Mouse (Mus musculus) B cell, adult 2 months (primary cell): ENCODE measurements at regions not wholly inside any gene's neighbourhood (a gene's known extent, or its start where the extent isn't known, plus 50 kb on each side); places are given as distances from the start of the nearest gene placed in this dataset.

ENCODE experiments used
- DNase-seq, 2 experiments: peaks; one replicate each; pipeline ENCODE4 v3.0.0; 2022

- DNase-seq, result no peak
Measured at GRCm38 (mm10) chr12:118404171-118404570, 102.9 kb upstream of the Sp4 start.

DNA sequence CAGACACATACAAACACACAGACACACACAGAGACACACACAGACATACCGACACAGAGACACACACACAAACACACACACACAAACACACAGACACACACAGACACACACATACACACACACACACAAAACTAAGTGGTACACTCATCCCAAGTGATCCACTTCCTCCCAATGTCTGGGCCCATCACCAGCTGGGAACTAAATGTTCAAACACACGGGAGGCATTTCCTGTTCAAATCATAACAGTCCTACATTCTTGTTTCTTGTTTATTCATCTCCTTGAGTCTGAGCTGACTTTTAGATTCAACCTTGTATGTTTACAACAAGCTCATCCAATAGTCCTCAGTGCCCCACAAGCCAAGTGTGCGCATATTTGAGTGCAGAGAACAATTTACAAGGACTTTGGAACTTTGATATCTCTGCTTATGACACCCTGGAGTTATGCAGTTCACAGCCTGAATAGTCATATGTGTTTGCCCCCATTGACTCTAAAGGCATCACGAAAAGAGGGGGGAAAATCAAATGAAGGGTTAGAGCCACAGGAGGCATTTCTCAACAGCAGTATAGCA, 102.4 kb upstream of the Sp4 start:
- no peak for DNase-seq

GRCm38 (mm10) chr12:118401377-118401776, 100.1 kb upstream of the Sp4 start:
- no peak for DNase-seq

DNA sequence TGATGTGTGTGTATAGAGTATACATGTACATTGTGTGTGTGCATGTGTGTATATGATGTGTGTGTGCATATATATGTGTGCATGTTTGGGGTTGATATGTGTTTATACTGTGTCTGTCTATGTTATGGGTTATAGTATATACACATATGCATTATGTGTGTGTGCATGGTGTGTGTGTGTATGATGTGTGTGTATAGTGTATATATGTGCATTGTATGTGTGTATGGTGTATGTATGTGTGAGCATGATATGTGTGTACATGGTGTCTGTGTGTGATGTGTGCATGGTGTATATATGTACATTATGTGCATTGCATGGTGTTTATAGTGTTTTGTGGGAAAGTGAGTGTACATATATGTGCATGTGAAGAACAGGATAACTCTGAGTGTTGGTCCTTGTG, 90.4 kb upstream of the Sp4 start:
- DNase-seq, result no peak

- no peak for DNase-seq
Measured at GRCm38 (mm10) chr12:118381013-118381412, 79.8 kb upstream of the Sp4 start.

- DNase-seq, result no peak
Measured at GRCm38 (mm10) chr12:118377898-118378297, 76.7 kb upstream of the Sp4 start.

DNA sequence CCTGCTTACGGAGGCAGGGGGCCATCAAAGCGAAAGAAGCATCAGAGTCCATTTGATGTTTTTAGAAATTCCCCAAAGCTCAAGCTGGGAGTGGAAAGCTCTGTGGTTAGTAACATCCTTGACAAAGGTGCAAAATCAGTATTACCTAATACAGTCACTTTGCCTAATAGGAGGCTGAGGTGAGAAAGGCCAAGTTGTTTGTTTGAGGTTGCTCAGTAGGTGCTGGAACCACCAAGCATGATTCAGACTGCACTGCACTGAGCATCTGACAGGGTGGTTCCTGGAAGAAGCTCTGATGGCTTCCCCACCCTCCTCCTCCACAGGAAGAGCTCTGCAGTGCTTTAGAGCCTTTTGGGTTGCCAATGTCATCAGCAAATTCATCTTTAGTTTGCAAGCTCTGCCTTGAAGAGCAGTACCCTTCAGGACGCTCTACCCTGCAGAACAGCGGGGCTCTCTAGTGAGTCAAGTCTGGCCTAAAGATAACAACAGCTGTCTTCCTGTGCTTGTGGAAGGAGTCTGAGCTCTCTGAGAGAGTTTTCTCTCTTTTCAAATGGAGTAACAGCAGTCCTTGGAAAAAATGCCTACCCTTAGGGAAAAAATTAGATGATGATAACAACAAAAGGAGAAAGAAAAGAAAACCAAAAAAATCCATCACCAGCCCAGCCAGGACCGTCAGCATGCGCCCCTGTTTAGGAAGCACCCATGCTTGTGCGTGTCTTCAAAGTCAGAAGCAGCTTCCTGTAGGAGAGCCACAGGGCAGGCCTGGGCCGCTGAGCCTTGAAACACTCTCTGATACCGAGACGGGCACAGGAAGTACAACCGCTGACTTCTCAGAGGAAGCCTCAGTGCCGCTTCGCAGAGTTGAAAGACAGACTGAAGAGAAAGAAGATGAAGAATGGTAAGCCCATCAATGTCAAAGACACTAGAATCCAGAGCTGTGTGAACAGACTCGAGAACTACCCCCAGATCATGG, 75.6 kb upstream of the Sp4 start:
- peak; percentile 70 to 74 for DNase-seq

DNA sequence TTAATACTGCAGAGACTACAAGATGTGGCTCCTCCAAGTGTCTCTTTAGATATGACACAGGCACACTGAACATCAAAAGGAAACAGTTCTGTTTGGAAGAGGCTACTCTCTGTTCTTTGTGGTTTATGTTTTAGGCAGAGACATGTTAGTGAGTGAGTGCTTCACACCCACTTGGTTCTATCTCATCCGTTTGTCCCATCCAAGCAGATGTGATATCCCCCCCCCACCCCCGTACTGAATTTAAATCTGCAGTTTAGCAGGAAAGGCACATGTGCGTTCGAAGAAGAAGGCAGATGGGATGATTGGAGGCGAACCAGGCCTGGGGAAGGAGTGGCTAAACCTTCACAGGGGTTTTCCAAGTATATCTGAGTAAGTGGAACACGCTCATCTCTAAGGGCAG, 72.0 kb upstream of the Sp4 start:
- no peak for DNase-seq

DNA sequence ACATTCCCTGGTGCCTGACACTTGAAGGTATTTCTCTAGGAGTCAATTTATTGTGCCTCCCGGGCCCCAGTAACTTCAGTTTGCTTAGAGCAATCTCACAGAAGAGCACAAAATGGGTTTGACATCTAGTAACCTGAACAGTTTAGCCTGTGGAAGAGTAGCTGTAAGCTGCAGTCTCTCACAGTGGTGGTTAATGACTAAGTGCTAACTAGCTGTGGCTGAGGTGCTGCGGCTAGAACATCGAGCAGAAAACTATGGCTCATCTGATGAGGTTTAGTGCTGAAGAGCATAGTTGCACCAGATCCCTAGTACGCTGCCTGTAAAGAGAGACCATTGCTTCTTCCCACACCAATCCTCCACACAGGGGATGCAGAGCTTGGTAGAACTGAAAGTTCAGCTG, 70.7 kb upstream of the Sp4 start:
- no peak for DNase-seq

GRCm38 (mm10) chr12:118367307-118368076, 66.3 kb upstream of the Sp4 start:
- DNase-seq, result no peak

DNA sequence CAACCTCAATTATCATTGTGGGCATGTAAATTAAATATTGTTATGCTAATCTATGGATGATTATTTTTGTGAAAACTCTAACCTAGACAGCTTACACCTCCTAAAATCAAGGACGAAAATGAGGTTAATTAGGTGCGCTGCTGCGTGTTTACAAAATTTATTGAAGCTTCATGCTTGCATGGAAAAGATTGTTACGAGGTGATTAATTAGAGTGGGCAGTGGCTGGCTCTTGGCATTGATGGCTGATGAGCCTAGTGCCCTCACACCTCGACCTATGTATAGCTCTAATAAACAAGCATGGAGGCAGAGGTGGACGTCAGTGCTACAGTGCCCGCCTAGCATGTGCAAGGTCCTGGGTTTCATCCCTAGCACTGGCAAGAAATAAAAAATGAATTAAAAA, 51.6 kb upstream of the Sp4 start:
- no peak for DNase-seq

DNA sequence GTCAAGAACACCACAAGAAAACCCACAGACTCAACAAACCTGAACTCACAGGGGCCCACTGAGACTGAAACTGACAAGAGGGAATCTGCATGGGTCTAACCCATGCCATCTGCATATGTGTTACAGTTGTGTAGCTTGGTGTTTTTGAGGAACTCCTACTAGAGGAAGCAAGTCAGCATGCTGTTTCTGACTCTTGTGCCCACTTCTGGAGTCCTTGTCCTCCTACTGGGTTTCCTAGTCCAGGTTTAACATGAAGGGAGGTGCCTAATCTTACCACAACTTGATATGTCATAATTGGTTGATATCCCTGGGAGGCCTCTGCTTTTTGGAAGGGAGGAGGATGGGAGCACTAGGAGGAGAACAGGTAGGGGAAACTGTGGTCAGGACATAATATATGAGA, 50.2 kb upstream of the Sp4 start:
- DNase-seq, result peak in 1 of 2 experiments; percentile 2
